Mouse (Mus musculus) testis, adult 2 months (tissue): ENCODE measurements around the gene Hcn2. TPM values are rescaled to one million over a fixed set of nuclear protein-coding genes. Genes with fewer than 3 reads are reported as not detected.
A peak's percentile ranks its signal among the peaks of the same experiment; 100 is the strongest.

Source experiments
- H3K27ac ChIP-seq: fragments of 200-500 bp; 2 replicates; pipeline ENCODE4 v1.5.1; 2012; ENCODE audit warnings: low read depth, low read length; ENCODE audit not compliant: control insufficient read depth, insufficient read depth
- H3K27me3 ChIP-seq: fragments of 200-500 bp; 2 replicates; pipeline ENCODE4 v1.6.1; 2012; ENCODE audit warnings: mild to moderate bottlenecking, low read length, moderate library complexity; ENCODE audit not compliant: control insufficient read depth, insufficient read depth
- H3K36me3 ChIP-seq: fragments of 200-500 bp; 2 replicates; pipeline ENCODE4 v1.6.1; 2012; ENCODE audit warnings: mild to moderate bottlenecking, low read length; ENCODE audit not compliant: control insufficient read depth, insufficient read depth
- H3K4me1 ChIP-seq: fragments of 200-500 bp; 2 replicates; pipeline ENCODE4 v1.6.1; 2012; ENCODE audit warnings: low read length; ENCODE audit not compliant: control insufficient read depth, insufficient read depth
- H3K4me3 ChIP-seq: fragments of 200-500 bp; 2 replicates; pipeline ENCODE4 v1.5.1; 2012; ENCODE audit warnings: low read depth, mild to moderate bottlenecking, low read length, moderate library complexity, mixed read lengths; ENCODE audit not compliant: control insufficient read depth
- CTCF ChIP-seq: fragments of 200-500 bp; IDR thresholded peaks from 2 replicates; pipeline ENCODE4 v1.5.1; 2012; ENCODE audit warnings: low read depth, mild to moderate bottlenecking, inconsistent platforms, low read length, moderate library complexity; ENCODE audit not compliant: control insufficient read depth, insufficient read depth, insufficient replicate concordance
- POLR2A ChIP-seq: fragments of 200-500 bp; IDR thresholded peaks from 2 replicates; pipeline ENCODE4 v1.6.1; 2012; ENCODE audit warnings: low read depth, mild to moderate bottlenecking, inconsistent platforms, low read length, moderate library complexity; ENCODE audit not compliant: control insufficient read depth
- polyA plus RNA-seq: library from polyadenylated mRNA; depleted of rRNA; stranded (reverse); fragments of >200 nt; gene quantifications from 2 replicates; pipeline ENCODE4 v1.2.3, GENCODE M21; 2012

Gene Hcn2
- polyA plus RNA-seq, 1 experiment = 0.69 TPM

DNA sequence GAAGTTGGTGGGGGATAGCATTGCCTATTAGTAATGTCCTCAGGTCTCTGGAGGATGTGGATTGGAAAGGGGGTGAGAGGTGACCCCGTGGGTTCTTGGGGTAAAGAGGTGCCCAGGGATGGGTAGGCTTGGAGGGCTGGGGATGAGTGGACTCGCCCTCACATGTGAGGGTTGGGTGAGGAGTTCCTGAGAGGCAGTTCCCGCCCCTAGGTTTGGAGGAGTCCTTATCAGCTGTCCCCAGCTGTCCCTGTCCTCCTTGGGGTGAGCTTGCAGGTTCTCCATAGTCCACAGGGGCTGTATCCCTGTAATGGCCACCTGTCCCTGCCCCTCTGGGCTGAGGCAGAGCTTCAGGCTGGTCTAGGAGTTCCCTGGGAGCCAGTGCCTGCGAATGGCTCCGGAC, 10.5 kb upstream of the Hcn2 start:
- Histone ChIP-seq H3K4me3 (peak overlapping the region; percentile 96), H3K36me3 (no peaks in the 10 kb centered on the region; the same call in 1 of the 2 replicates), H3K27me3 (no peaks in the 10 kb centered on the region), H3K27ac (no peak overlapping the region), H3K4me1 (peaks cover 32% of the 10 kb centered on the region)
- no peak for TF ChIP-seq POLR2A
- no peak for TF ChIP-seq CTCF

DNA sequence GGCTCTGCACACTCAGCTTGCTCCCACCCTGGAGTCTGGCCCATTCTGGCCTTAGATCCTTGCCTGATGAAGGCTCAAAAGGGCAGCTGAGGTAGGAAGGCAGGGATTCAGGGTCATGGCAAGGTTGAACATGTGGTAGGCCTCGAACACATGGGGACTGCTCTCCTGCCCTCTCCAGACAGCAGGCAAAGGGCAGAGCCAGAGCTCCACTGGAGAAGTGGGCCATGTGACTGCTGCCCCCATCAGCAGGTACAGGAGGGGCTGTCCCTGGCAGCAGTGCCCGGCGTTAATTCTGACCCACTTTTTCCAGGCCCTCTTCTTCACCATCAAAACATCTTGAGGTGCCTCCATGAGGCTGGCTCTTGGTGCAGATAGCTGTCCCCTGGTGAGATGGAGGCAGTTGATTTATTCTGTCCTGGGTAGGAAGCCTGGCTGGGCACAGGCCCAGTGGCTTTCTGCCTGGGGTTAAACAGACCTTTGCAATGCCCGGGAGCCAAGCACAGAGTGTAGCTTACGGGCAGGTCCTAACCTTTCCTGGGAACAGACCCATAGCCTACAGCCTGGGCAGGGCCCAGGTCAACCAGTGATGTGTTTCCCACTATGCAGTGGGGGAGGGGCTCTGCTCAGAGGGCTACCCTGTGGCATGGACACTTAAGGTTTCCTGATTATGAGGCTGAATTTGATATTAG, 9.9 kb upstream of the Hcn2 start:
- Histone ChIP-seq H3K4me3 (peak overlapping the region; percentile 5; the same call in 1 of the 2 replicates), H3K4me1 (peaks cover 26% of the 10 kb centered on the region), H3K27me3 (no peaks in the 10 kb centered on the region), H3K36me3 (no peaks in the 10 kb centered on the region; the same call in 1 of the 2 replicates), H3K27ac (no peak overlapping the region)
- TF ChIP-seq POLR2A (no peak), CTCF (no peak)

DNA sequence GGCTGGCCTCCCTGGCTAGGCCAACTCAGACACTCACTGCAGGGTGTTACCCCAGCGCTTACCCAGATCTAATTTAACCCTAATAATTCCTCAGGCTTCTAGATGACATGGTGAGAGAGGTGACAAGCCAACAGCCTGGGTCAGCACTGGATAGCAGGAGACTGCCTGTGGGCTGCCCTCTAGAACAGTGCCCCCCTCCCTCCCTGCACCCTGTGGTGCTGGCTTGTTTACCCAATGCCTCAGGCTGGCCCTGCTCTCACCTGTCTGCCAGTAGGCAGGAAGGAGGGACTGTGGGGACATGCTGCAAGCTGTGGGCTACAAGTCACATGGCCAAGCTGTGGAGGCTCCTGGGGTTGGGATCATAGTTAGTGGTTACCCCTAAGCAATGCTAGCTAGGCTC, 9.3 kb upstream of the Hcn2 start:
- H3K27ac ChIP-seq = no peak overlapping the region
- H3K27me3 ChIP-seq = no peaks in the 10 kb centered on the region
- peaks cover 21% of the 10 kb centered on the region for H3K4me1 ChIP-seq
- TF ChIP-seq CTCF (no peak), POLR2A (no peak)
- H3K36me3 ChIP-seq = no peaks in the 10 kb centered on the region; the same call in 1 of the 2 replicates
- no peak overlapping the region for H3K4me3 ChIP-seq

DNA sequence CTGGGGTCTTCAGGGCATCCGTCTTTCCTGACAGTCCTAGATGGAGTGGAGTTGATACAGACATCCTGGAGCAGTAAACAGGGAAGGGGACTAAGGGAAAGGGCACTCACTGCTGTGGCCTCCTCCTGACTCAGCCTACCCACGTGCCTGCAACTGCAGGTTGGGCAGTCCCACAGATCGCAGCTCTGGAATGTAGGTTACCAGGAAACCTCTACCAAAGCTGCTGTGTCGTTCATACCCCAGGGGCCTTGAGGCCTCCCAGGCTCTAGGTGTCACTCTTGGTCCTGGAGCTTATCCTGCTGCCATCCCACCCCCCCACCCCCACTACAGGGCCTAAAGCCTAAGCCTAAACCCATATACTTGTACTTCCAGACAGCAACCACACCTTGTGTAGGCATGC, 8.7 kb upstream of the Hcn2 start:
- Histone ChIP-seq H3K4me1 (peaks cover 21% of the 10 kb centered on the region), H3K36me3 (no peaks in the 10 kb centered on the region; the same call in 1 of the 2 replicates), H3K27ac (no peak overlapping the region), H3K27me3 (no peaks in the 10 kb centered on the region), H3K4me3 (no peak overlapping the region)
- TF ChIP-seq POLR2A (no peak), CTCF (no peak)

DNA sequence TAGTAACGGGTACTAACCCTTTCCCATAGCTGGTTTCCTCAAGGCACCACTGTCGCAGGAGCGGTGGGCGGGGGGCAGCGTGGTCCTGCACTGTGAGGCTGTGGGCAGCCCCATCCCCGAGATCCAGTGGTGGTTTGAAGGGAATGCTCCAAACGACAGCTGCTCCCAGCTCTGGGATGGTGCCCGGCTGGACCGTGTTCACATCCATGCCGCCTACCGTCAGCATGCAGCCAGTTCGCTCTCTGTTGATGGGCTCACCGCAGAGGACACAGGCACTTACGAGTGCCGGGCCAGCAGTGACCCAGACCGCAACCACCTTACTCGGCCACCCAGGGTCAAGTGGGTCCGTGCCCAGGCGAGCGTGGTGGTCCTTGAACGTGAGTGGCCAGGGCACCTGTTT, 7.8 kb upstream of the Hcn2 start:
- H3K4me1 ChIP-seq = peaks cover 19% of the 10 kb centered on the region
- no peak for TF ChIP-seq CTCF
- no peak for TF ChIP-seq POLR2A
- no peaks in the 10 kb centered on the region; the same call in 1 of the 2 replicates for H3K36me3 ChIP-seq
- no peak overlapping the region for H3K27ac ChIP-seq
- no peak overlapping the region for H3K4me3 ChIP-seq
- no peaks in the 10 kb centered on the region for H3K27me3 ChIP-seq

DNA sequence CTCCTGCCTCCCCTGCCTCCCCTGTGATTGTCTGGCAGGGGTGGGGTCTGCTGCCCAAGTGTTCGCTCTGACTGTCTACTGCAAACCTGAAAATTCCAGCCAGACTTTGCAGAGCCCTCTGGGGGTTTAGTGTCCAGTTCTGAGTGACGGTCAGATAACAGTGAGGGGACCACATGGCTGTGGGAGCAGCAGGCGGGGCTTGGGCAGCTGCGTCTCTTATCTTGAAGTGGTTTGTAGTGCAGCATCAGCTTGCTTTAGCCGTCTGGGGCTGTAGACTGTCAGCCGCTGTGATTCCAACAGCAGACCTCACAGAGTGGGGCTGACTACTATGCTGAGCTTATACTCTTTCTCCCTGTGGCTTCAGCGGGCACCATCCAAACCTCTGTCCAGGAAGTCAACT, 7.1 kb upstream of the Hcn2 start:
- Histone ChIP-seq H3K4me3 (peak overlapping the region; percentile 59), H3K27ac (no peak overlapping the region), H3K36me3 (no peaks in the 10 kb centered on the region; the same call in 1 of the 2 replicates), H3K4me1 (peaks cover 19% of the 10 kb centered on the region), H3K27me3 (no peaks in the 10 kb centered on the region)
- TF ChIP-seq POLR2A = no peak
- TF ChIP-seq CTCF = no peak

DNA sequence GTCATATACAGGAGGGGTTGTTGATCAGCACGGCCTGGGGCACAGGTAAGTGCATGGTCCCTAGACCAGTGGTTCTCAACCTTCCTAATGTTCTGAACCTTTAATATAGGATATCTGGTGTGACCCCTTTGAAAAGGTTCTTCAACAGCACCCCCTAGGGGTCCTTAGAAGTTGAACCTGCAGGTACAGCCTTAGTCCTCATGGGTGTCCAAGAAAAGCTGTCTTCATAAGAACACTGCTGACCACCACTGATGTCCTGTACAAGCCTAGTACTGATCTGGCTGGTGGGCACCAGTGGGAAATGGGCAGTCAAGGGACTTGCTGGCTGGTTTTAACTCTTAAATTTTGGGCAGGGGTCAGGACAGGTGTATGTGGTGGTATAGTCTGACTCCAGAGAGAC, 4.4 kb upstream of the Hcn2 start:
- Histone ChIP-seq H3K4me3 (no peak overlapping the region), H3K4me1 (peaks cover 15% of the 10 kb centered on the region), H3K27ac (no peak overlapping the region), H3K27me3 (no peaks in the 10 kb centered on the region), H3K36me3 (no peaks in the 10 kb centered on the region; the same call in 1 of the 2 replicates)
- no peak for TF ChIP-seq CTCF
- TF ChIP-seq POLR2A = no peak
